Mouse (Mus musculus) hindbrain, embryonic 15.5 days (tissue): Measurements from ENCODE around the gene Rita1. TPM values are rescaled to one million over a fixed set of nuclear protein-coding genes. Genes with fewer than 3 reads are reported as not detected.
A peak's percentile ranks its signal among the peaks of the same experiment; 100 is the strongest.

Experiments
- ATAC-seq: fragments of 200-750 bp; cut with Nextera tagmentation; 2 replicates; pipeline ENCODE4 v1.8.0; 2017; ENCODE audit warnings: low read depth, moderate number of reproducible peaks, moderate TSS enrichment; ENCODE audit not compliant: low FRiP score
- H3K27ac ChIP-seq: fragments of 300-500 bp; sonication (generic); replicated peaks from 2 replicates; pipeline ENCODE4 v1.5.1; 2015; ENCODE audit warnings: mild to moderate bottlenecking, inconsistent platforms
- H3K27me3 ChIP-seq: fragments of 300-500 bp; sonication (generic); 2 replicates; pipeline ENCODE4 v1.6.1; 2015; ENCODE audit warnings: control low read depth, inconsistent platforms
- H3K36me3 ChIP-seq: fragments of 300-500 bp; sonication (generic); 2 replicates; pipeline ENCODE4 v1.6.1; 2015; ENCODE audit warnings: control low read depth, inconsistent platforms
- H3K4me1 ChIP-seq: fragments of 300-500 bp; sonication (generic); replicated peaks from 2 replicates; pipeline ENCODE4 v1.6.1; 2015; ENCODE audit warnings: control low read depth, inconsistent platforms
- H3K4me2 ChIP-seq: fragments of 300-500 bp; sonication (generic); 2 replicates; pipeline ENCODE4 v1.6.1; 2015; ENCODE audit warnings: moderate library complexity, mild to moderate bottlenecking, inconsistent platforms
- H3K4me3 ChIP-seq: fragments of 300-500 bp; sonication (generic); 2 replicates; pipeline ENCODE4 v1.5.1; 2015; ENCODE audit warnings: mild to moderate bottlenecking, inconsistent platforms
- H3K9ac ChIP-seq: fragments of 300-500 bp; sonication (generic); 2 replicates; pipeline ENCODE4 v1.6.1; 2015; ENCODE audit warnings: inconsistent platforms
- H3K9me3 ChIP-seq: fragments of 300-500 bp; sonication (generic); 2 replicates; pipeline ENCODE4 v1.6.1; 2016; ENCODE audit warnings: control low read depth, inconsistent platforms
- WGBS: fragments of 180-500 bp; shearing (Covaris S2); methylation state at CpG from one replicate; pipeline ENCODE4 v1.1.7; 2015; 5-methylcytosine and 5-hydroxymethylcytosine counted together
- polyA plus RNA-seq: library from polyadenylated mRNA; unstranded; fragments of >200 nt; fragmentation: Nextera tagmentation; extraction: Ambion mirVana; gene quantifications from 2 replicates; pipeline ENCODE4 v1.2.1, GENCODE M21; 2015

Rita1 gene
- polyA plus RNA-seq, 1 experiment from 2014 or later = 31.1 TPM

DNA sequence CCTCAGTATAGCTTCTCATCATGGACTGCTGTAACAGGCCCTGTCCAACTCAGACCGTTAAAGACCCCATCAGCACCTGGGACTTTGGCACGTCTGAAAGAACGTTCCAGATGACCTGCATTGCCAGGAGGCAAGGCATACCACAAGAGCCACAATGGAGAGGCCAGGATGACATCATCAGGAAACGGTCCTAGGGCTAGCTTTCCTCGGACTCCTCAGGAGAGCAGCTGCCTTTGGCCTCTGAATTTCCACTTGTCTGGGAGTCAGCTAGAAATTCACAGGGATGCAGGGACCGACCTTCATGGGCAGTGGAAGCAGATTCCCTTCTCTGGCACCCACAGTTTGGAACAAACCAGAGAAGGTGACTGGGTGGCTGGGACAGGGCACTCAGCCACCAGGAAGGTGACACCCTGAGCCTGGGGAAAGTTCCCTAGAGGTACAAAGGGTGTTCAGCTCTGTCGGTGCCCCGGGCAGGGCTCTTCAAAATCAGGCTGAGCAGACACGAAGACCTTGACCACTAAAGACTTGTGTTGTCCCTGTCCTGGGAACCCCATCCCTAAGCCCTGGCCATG is 45.6 kb downstream of the Rita1 start:
- Histone ChIP-seq H3K4me2 (peak overlapping the region; percentile 16), H3K27ac (peak overlapping the region; percentile 88), H3K9me3 (no peaks in the 10 kb centered on the region), H3K36me3 (no peaks in the 10 kb centered on the region), H3K27me3 (no peaks in the 10 kb centered on the region), H3K4me1 (peaks cover 88% of the 10 kb centered on the region), H3K9ac (peak overlapping the region; percentile 29), H3K4me3 (no peak overlapping the region)
- no peak for ATAC-seq
- 33% methylated on average over 9 of the region's 9 CpGs for WGBS

DNA sequence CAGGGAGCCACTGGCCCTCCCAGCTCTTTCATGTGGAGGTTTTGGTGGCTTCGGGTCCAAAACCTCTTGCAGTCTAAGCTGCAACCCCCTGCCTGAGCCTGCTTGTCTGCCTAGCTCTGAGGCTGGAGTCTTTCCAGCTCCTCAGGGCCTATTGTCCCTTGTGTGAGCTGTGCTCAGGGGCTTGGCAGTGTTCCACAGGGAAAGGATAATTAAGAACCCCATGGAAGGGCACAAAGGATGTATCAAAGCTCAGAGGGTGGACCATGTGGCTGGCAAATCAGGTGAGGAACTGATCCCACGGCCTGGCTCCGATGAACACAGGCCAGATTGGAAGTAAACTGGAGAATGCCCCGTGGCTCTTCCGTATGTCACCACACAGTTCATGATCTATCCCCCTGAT is 46.3 kb downstream of the Rita1 start:
- H3K27me3 ChIP-seq = no peaks in the 10 kb centered on the region
- WGBS = 15% methylated on average over 5 of the region's 5 CpGs
- peak overlapping the region; percentile 13 for H3K4me2 ChIP-seq
- no peaks in the 10 kb centered on the region for H3K36me3 ChIP-seq
- H3K9me3 ChIP-seq = no peaks in the 10 kb centered on the region
- peak; percentile 52 for ATAC-seq
- H3K4me1 ChIP-seq = peaks cover 85% of the 10 kb centered on the region
- H3K9ac ChIP-seq = no peak overlapping the region
- H3K27ac ChIP-seq = peak overlapping the region; percentile 88
- no peak overlapping the region for H3K4me3 ChIP-seq

DNA sequence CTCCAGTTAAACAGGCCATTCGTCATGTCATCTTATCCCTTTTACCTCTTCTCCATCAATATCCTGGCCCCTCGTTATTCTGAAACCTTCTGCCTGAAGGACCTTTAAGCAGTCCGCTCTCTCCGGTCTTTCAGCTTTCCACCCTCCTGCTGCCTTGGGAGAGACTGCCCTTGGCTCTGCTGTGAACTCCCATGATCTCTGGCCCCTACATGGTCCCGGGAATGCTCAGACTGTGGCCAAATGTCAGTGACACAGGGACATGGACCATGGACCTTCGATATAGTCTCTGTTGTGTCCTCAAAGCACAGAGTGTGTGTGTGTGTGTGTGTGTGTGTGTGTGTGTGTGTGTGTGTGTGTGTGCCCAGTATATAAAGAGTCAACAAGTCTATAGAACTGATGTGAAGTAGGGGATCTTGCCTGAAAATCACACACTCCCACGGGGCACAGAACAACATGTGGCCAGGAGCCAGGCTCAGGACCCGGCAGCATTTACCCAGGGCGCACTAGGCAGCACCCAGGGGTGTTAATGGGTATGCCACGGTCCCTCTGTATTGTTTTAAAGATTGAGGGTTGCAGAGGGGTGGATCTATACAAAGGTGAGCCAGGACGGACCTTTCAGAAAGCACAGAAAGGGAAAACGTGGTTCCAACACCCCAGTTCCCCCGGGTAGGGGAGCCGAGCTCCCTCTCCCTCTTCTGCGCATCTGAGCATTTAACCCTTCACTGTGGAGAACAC is 47.1 kb downstream of the Rita1 start:
- Histone ChIP-seq H3K27me3 (no peaks in the 10 kb centered on the region), H3K4me2 (peak overlapping the region; percentile 13), H3K9me3 (no peaks in the 10 kb centered on the region), H3K4me1 (peaks cover 85% of the 10 kb centered on the region), H3K9ac (no peak overlapping the region), H3K27ac (peak overlapping the region; percentile 88), H3K36me3 (no peaks in the 10 kb centered on the region), H3K4me3 (no peak overlapping the region)
- no peak for ATAC-seq
- 24% methylated on average over 15 of the region's 15 CpGs for WGBS

DNA sequence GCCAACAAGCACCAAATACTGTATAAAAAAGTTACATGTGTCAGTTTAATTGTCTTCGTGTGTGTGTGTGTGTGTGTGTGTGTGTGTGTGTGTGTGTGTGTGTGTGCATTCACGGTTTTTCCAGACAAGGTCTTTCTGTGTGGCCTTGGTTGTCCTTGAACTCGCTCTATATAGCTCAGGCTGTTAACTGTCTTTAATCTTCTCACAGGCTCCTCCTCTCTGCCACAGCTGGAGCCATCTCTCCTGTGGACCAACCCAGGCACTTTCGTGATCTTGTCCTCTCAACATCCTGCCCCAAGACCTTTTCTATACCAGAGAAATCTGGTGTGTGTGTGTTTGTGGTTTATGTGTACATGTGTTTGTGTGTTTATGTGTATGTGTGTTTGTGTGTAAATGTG is 48.5 kb downstream of the Rita1 start:
- Histone ChIP-seq H3K27ac (peak overlapping the region; percentile 49; the same call in 1 of the 2 replicates), H3K27me3 (no peaks in the 10 kb centered on the region), H3K9me3 (no peaks in the 10 kb centered on the region), H3K4me2 (no peak overlapping the region), H3K36me3 (no peaks in the 10 kb centered on the region), H3K9ac (no peak overlapping the region), H3K4me3 (no peak overlapping the region), H3K4me1 (peaks cover 80% of the 10 kb centered on the region)
- no peak for ATAC-seq
- WGBS = 61% methylated on average over 3 of the region's 4 CpGs

DNA sequence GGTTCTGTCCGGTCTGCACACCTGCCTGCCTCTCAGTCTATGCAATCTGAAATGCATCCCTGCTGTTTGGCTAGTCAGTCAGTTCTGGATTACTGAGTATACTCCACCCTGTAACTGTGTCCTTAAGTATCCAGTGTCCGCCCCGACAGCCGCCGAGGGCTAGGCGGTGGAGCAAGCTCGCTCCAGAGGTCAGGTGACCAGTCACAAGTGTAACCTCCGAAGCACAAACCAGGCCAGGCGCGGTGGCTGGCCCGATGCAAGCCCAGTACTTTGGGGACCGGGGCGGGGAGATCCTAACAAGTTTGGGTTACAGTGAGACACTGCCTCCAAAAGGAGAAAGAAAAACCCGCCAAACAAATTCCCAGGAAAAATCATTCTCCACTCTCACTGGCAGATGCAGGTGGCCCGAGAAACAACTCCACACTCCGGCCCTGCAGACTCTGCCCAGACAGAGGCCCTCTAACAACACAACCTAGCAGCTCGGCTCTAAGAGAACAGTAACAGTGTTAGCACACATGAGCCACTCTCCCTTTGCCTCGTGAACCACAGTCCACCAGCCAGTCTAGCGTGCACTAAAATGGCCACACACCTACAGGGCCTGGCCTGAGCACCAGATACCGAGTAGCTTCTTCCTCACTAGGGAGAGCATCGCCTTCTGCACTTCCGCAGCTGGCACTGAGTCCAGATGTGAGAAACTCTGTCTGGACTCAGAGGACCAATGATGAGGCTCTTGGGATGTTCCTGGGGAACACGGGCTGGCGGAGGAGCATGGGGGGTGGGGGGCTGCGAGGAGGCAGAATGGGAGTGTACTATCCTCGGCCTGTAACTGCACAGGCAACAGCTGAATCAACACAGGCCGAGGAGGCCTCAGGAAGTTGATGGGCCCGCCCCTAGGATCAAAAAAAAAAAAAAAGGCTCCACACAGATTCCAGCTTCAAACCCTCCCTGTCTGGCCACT is 49.2 kb downstream of the Rita1 start:
- Histone ChIP-seq H3K9ac (no peak overlapping the region), H3K27ac (peak overlapping the region; percentile 28), H3K9me3 (no peaks in the 10 kb centered on the region), H3K4me2 (no peak overlapping the region), H3K27me3 (no peaks in the 10 kb centered on the region), H3K4me1 (peaks cover 80% of the 10 kb centered on the region), H3K36me3 (no peaks in the 10 kb centered on the region), H3K4me3 (no peak overlapping the region)
- ATAC-seq = no peak
- 57% methylated on average over 28 of the region's 28 CpGs for WGBS

DNA sequence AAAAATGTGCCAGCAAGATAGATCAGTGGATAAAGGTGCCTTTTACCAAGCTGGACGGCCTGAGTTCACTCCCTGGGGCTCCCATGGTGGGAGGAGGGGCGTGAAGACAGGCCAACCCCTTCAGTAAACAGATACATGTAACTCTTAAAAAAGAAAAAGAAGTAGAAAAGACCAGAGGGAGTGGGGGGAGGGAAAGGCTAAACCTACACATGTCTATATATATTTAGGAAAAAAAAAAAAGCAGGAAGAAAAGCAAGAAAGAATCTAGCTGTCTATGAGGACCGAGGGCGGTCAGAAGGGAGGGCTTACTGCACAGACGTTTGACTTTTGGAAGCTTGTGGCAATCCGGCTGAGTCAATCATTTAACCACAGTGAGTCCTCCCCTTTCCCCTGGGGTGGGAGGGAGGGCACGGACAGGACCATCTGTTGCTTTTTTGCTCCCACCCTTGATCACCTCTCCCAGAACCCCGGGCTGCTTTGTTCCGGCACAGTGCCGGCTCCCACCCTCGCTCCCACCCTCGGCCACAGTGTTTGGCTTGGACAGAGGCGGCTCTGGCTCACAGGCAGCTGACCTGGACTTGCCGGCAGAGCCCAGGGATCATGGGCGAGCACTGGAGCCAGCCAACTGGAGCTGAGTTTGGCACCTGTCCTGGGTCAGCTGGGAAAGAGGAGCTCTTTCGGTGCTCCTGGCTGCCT is 51.6 kb downstream of the Rita1 start:
- Histone ChIP-seq H3K36me3 (peaks cover 5% of the 10 kb centered on the region; the same call in 1 of the 2 replicates), H3K27ac (peak overlapping the region; percentile 54), H3K27me3 (no peaks in the 10 kb centered on the region), H3K4me2 (peak overlapping the region; percentile 28), H3K4me3 (no peak overlapping the region), H3K9ac (no peak overlapping the region), H3K4me1 (peaks cover 55% of the 10 kb centered on the region), H3K9me3 (no peaks in the 10 kb centered on the region)
- 6% methylated on average over 16 of the region's 16 CpGs for WGBS
- peak; percentile 62 for ATAC-seq

DNA sequence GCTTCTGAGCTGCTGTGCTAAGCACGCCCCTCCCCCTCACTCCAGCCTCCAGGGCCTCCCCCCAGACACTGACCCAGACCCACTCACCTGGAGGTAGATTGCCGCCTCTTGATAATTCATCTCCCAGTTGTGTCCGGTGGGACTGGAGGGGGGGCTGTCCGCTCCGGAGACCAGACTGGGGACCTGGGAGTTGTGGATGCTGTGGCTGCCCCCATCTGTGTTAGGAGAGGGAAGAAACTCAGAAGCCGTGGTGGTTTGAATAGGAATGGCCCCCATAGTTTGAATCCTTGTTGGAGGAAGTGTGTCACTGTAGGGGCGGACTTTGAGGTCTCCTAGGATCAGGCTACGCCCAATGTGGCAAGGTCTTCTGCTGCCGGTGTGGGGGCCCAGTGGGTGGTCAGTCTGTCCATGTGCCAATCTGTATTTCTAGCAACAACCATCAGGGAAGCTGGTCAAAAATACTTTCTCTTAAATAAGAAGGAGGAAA is 52.2 kb downstream of the Rita1 start:
- peak overlapping the region; percentile 54 for H3K27ac ChIP-seq
- WGBS = 55% methylated on average over 9 of the region's 9 CpGs
- H3K4me3 ChIP-seq = no peak overlapping the region
- no peaks in the 10 kb centered on the region for H3K9me3 ChIP-seq
- no peak overlapping the region for H3K9ac ChIP-seq
- no peak for ATAC-seq
- no peaks in the 10 kb centered on the region for H3K27me3 ChIP-seq
- H3K36me3 ChIP-seq = peaks cover 6% of the 10 kb centered on the region; the same call in 1 of the 2 replicates
- peak overlapping the region; percentile 28 for H3K4me2 ChIP-seq
- peaks cover 49% of the 10 kb centered on the region for H3K4me1 ChIP-seq

DNA sequence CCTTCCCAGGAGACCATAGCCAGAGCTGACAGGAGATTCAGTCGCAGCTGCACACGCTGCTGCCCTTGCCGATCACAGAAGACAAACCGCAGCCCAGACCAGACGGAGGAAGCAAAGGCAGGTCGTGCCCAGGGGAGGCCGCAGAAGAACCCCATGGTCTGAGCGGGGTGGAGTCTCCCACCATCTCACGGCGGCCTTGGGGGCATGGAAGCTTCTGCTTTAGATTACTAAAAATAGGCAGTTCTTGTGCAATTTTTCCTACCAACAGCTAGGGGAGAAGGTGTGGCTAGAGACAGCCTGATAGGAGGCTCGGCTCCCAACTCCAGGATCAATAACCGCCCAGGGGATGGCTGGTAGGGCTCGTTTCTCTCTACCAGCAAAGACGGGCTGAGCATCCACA is 53.6 kb downstream of the Rita1 start:
- Histone ChIP-seq H3K4me3 (no peak overlapping the region), H3K27me3 (no peaks in the 10 kb centered on the region), H3K27ac (no peak overlapping the region), H3K4me2 (no peak overlapping the region), H3K4me1 (peaks cover 39% of the 10 kb centered on the region), H3K9ac (no peak overlapping the region), H3K9me3 (no peaks in the 10 kb centered on the region), H3K36me3 (peaks cover 9% of the 10 kb centered on the region; the same call in 1 of the 2 replicates)
- 65% methylated on average over 14 of the region's 14 CpGs for whole genome bisulfite sequencing
- ATAC-seq = no peak

DNA sequence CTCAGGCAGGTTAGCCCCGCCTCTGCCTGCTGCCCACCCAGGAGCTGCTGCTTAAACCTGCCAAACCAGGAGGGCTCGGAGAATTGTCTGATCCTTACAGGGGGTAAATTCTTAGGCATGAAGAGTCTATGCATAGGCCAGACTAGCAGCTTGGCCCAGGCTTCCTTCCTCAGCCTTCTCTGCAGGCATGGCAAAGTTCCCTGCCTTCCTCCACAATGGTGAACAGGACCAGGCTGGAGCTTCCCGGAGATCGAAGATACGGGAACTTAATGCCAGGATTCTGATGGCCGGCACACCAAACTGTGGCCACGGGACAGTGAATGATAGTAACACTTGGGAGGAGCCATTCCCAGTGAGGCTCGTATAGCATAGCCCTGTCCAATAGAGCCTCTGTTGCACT is 54.3 kb downstream of the Rita1 start:
- peaks cover 15% of the 10 kb centered on the region for H3K36me3 ChIP-seq
- H3K9ac ChIP-seq = no peak overlapping the region
- no peak overlapping the region for H3K27ac ChIP-seq
- whole genome bisulfite sequencing = 74% methylated on average over 8 of the region's 8 CpGs
- no peak overlapping the region for H3K4me3 ChIP-seq
- H3K27me3 ChIP-seq = no peaks in the 10 kb centered on the region
- H3K9me3 ChIP-seq = no peaks in the 10 kb centered on the region
- H3K4me1 ChIP-seq = peaks cover 33% of the 10 kb centered on the region
- no peak for ATAC-seq
- H3K4me2 ChIP-seq = no peak overlapping the region

DNA sequence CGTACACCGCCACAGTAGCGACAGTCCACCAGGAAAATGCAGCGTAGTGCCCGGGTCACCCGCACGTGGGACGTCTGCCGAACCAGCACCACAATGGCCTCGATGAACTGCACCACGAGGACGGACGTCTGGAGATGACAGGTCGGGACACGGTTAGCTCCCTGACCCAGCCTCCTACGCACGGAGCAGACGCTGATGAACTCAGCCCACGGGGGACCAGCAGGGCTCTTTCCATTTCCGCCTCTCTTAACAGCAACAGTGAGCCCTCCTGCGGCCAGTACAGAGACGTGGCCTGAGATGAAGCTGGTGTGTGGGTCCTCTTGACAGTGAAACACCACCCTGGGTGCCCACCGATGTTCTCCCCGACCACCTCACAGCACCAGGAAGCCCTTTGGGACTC is 56.5 kb downstream of the Rita1 start:
- no peak for ATAC-seq
- Histone ChIP-seq H3K9ac (no peak overlapping the region), H3K36me3 (peaks cover 22% of the 10 kb centered on the region), H3K4me3 (no peak overlapping the region), H3K9me3 (no peaks in the 10 kb centered on the region), H3K27me3 (no peaks in the 10 kb centered on the region), H3K4me2 (no peak overlapping the region), H3K27ac (no peak overlapping the region), H3K4me1 (peaks cover 21% of the 10 kb centered on the region)
- WGBS = 81% methylated on average over 24 of the region's 24 CpGs

DNA sequence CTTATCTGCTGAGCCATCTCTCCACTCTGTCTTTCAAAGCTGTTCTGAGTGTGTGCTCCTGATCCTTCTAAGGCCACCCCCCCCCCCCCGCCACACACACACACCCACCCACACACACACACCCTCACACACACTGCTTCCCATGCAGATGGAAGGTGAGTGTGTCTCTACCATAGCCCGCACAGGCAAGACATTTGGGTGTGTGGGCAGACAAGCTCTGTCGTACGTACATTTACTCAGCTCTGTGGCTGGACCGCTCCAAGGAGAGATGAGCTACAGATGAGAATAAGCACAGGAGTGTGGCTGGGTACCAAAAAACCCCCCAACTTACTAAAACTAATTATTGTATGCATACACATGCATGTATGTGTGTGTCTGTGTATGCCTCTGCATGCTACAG is 61.7 kb downstream of the Rita1 start:
- no peak for ATAC-seq
- no peak overlapping the region for H3K27ac ChIP-seq
- H3K4me1 ChIP-seq = no peaks in the 10 kb centered on the region
- H3K9ac ChIP-seq = no peak overlapping the region
- H3K4me3 ChIP-seq = no peak overlapping the region
- H3K27me3 ChIP-seq = no peaks in the 10 kb centered on the region
- no peaks in the 10 kb centered on the region for H3K9me3 ChIP-seq
- no peak overlapping the region for H3K4me2 ChIP-seq
- H3K36me3 ChIP-seq = peaks cover 16% of the 10 kb centered on the region
- 97% methylated on average over 5 of the region's 5 CpGs for WGBS
